Mouse (Mus musculus) hindbrain, embryonic 14.5 days (tissue): ENCODE measurements around the gene Plek. TPM values are rescaled to one million over a fixed set of nuclear protein-coding genes. Genes with fewer than 3 reads are reported as not detected.

Source experiments
- ATAC-seq: fragments of 200-750 bp; cut with Nextera tagmentation; 2 replicates; pipeline ENCODE4 v1.8.0; 2017; ENCODE audit warnings: moderate number of reproducible peaks, mild to moderate bottlenecking, moderate TSS enrichment, moderate library complexity; ENCODE audit not compliant: low FRiP score
- DNase-seq: peaks from one replicate; pipeline ENCODE4 v3.0.0-alpha.2; 2015; ENCODE audit warnings: low spot score
- H3K27ac ChIP-seq: fragments of 300-500 bp; sonication (generic); 2 replicates; pipeline ENCODE4 v1.5.1; 2014; ENCODE audit warnings: mild to moderate bottlenecking, moderate library complexity
- H3K27me3 ChIP-seq: fragments of 300-500 bp; sonication (generic); 2 replicates; pipeline ENCODE4 v1.6.1; 2014; ENCODE audit warnings: mild to moderate bottlenecking, low read length, mixed read lengths; ENCODE audit not compliant: control insufficient read depth, insufficient read depth
- H3K36me3 ChIP-seq: fragments of 300-500 bp; sonication (generic); replicated peaks from 2 replicates; pipeline ENCODE4 v1.6.1; 2014; ENCODE audit not compliant: control insufficient read depth, insufficient read depth
- H3K4me1 ChIP-seq: fragments of 300-500 bp; sonication (generic); replicated peaks from 2 replicates; pipeline ENCODE4 v1.6.1; 2014; ENCODE audit warnings: antibody characterized with exemption, low read length, mixed read lengths; ENCODE audit not compliant: control insufficient read depth, insufficient read depth
- H3K4me2 ChIP-seq: fragments of 300-500 bp; sonication (generic); replicated peaks from 2 replicates; pipeline ENCODE4 v1.6.1; 2014; ENCODE audit warnings: mild to moderate bottlenecking, moderate library complexity
- H3K4me3 ChIP-seq: fragments of 300-500 bp; sonication (generic); replicated peaks from 2 replicates; pipeline ENCODE4 v1.5.1; 2014; ENCODE audit warnings: mild to moderate bottlenecking, low read length
- H3K9ac ChIP-seq: fragments of 300-500 bp; sonication (generic); 2 replicates; pipeline ENCODE4 v1.6.1; 2014
- H3K9me3 ChIP-seq: fragments of 300-500 bp; sonication (generic); 2 replicates; pipeline ENCODE4 v1.6.1; 2016; ENCODE audit warnings: low read length; ENCODE audit not compliant: control insufficient read depth
- WGBS: fragments of 180-500 bp; shearing (Covaris S2); extraction: QIAGEN DNeasy Blood & Tissue Kit; methylation state at CpG from one replicate; pipeline ENCODE4 v1.1.7; 2014; 5-methylcytosine and 5-hydroxymethylcytosine counted together
- polyA plus RNA-seq: library from polyadenylated mRNA; unstranded; fragments of >200 nt; fragmentation: Nextera tagmentation; extraction: Ambion mirVana; gene quantifications from 2 replicates; pipeline ENCODE4 v1.2.1, GENCODE M21; 2014

Plek gene
- polyA plus RNA-seq, 1 experiment from 2014 or later: 4.4 TPM

DNA sequence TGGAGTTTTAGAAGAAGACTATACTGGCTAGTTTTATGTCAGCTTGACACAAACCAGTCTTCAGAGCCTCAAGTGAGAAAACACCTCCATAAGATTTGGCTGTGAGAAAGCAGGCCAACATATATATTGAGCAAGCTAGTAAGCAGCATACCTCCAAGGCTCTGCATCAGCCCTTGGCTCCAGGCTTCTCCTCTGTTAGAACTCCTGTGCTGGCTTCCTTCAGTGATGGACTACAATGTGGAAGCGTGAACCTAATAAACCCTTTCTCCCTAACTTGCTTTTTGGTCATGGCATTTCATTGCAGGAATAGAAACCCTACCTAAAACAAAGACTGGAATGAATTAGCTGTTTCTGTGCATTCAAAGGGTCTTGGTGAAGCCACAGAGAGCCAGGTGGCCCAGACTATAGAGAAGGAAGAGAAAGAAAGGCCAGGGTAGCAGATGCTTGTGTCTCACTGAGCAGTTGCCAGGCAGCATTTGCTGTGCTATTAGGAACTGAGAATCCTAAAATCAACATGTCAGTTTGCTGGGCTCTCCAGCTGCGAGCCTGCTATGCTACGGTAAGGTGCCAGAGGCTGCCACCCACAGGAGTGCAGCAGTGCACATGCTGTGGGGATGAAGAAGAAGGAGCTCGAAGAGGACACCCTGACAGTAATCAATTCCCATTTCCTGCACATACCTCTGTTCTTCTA, 110.9 kb downstream of the Plek start:
- Histone ChIP-seq H3K4me1 (peaks cover 10% of the 10 kb centered on the region; the same call in 1 of the 2 replicates), H3K27me3 (no peaks in the 10 kb centered on the region), H3K27ac (peak overlapping the region; percentile 67), H3K4me3 (no peak overlapping the region), H3K9me3 (no peaks in the 10 kb centered on the region), H3K9ac (no peak overlapping the region), H3K36me3 (no peaks in the 10 kb centered on the region), H3K4me2 (no peak overlapping the region)
- ATAC-seq (peak; percentile 83; the same call in 1 of the 2 replicates), DNase-seq (peak; percentile 28)
- WGBS: 27% methylated on average over 4 of the region's 4 CpGs

- DNase-seq (no peak), ATAC-seq (no peak)
- Histone ChIP-seq H3K4me1 (no peaks in the 10 kb centered on the region), H3K4me3 (no peak overlapping the region), H3K4me2 (no peak overlapping the region), H3K9me3 (no peaks in the 10 kb centered on the region), H3K27ac (no peak overlapping the region), H3K9ac (no peak overlapping the region), H3K27me3 (no peaks in the 10 kb centered on the region), H3K36me3 (no peaks in the 10 kb centered on the region)
- 74% methylated on average over 6 of the region's 6 CpGs for WGBS
These were observed 116.5 kb downstream of the Plek start for GRCm38 (mm10) chr11:16935577-16936236.

DNA sequence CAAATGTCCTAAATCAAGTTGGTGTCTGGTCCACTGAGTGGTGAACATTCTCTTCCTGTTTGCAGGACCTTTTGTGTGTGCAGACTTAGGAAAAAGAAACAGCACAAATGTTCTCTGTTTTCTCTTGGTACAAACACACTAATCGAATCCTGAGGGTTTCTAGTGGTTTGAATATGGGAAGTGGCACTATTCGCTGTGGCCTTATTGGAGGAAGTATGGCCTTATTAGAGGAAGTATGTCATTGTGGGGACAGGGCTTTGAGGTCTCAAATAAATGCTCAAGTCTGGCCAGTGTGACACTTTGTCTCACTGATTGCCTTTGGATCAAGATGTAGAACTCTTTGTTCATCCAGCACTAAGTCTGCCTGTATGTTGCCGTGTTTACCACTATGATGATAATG, 120.0 kb downstream of the Plek start:
- no peak overlapping the region for H3K27ac ChIP-seq
- DNase-seq (no peak), ATAC-seq (no peak)
- H3K9me3 ChIP-seq: no peaks in the 10 kb centered on the region
- 96% methylated on average over 3 of the region's 3 CpGs for WGBS
- H3K9ac ChIP-seq: no peak overlapping the region
- no peak overlapping the region for H3K4me2 ChIP-seq
- H3K36me3 ChIP-seq: no peaks in the 10 kb centered on the region
- no peaks in the 10 kb centered on the region for H3K4me1 ChIP-seq
- H3K4me3 ChIP-seq: no peak overlapping the region
- H3K27me3 ChIP-seq: no peaks in the 10 kb centered on the region

Other genes with a start within 250 kb of the Plek start
- gene Fbxo48, start 101.0 kb downstream of the Plek start, polyA plus RNA-seq: 0.17 and 0.89 TPM in 2 replicates
- gene Cnrip1, start 795 bp downstream of the Plek start, polyA plus RNA-seq: 142 and 148 TPM in 2 replicates
- gene Ppp3r1, start 106.9 kb upstream of the Plek start, polyA plus RNA-seq: 240 and 268 TPM in 2 replicates
- gene Wdr92, start 129.7 kb upstream of the Plek start, polyA plus RNA-seq: 21.0 TPM in 2 replicates
- 49.7 and 51.0 TPM in 2 replicates for gene Pno1, start 159.2 kb upstream of the Plek start, polyA plus RNA-seq
- gene C1d, start 205.2 kb upstream of the Plek start, polyA plus RNA-seq: 154 and 167 TPM in 2 replicates